Mouse (Mus musculus): ENCODE results near the gene Tac4.

DNA sequence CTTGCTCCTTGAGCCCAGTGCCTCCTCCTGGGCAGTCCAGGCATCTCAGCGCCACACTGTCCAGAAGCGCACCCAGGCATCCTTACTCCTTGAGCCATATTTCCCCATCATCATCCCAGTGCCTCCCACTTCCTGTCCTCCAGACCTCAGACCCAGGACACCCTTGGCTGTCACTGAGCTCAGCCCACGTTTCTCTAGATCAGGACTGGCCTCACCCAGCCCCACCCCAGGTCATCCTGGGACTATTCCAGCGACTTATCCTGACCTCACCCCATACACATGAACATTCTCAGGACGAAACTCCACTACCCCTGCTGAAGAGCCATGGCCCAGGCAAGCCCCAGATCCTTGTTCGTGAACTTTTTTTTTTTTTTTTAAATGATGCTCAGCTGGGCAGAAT lies 5.6 kb upstream of the Tac4 start:
- no peak for TF ChIP-seq CTCF (IDR thresholded peaks at IDR 0.05; ENCODE audit: low read depth)
- TF ChIP-seq EP300 (IDR thresholded peaks at IDR 0.05; ENCODE audit: low read depth): no peak

Data from liver, postnatal 0 days (tissue).